Mouse (Mus musculus) neural tube, embryonic 13.5 days (tissue): ENCODE data around the gene Dnah9. TPM values are rescaled to one million over a fixed set of nuclear protein-coding genes. Genes with fewer than 3 reads are reported as not detected.

ENCODE experiments used
- ATAC-seq: fragments of 200-750 bp; cut with Nextera tagmentation; 2 replicates; pipeline ENCODE4 v1.8.0; 2017; ENCODE audit warnings: low read depth, mild to moderate bottlenecking, moderate TSS enrichment, moderate library complexity
- H3K27ac ChIP-seq: fragments of 300-500 bp; sonication (generic); replicated peaks from 2 replicates; pipeline ENCODE4 v1.5.1; 2015; ENCODE audit warnings: moderate library complexity, mild to moderate bottlenecking, inconsistent platforms
- H3K27me3 ChIP-seq: fragments of 300-500 bp; sonication (generic); 2 replicates; pipeline ENCODE4 v1.6.1; 2015; ENCODE audit warnings: mild to moderate bottlenecking, inconsistent platforms
- H3K36me3 ChIP-seq: fragments of 300-500 bp; sonication (generic); 2 replicates; pipeline ENCODE4 v1.6.1; 2015; ENCODE audit warnings: mild to moderate bottlenecking, inconsistent platforms
- H3K4me1 ChIP-seq: fragments of 300-500 bp; sonication (generic); replicated peaks from 2 replicates; pipeline ENCODE4 v1.6.1; 2015; ENCODE audit warnings: inconsistent platforms
- H3K4me2 ChIP-seq: fragments of 300-500 bp; sonication (generic); 2 replicates; pipeline ENCODE4 v1.6.1; 2015; ENCODE audit warnings: inconsistent platforms, mild to moderate bottlenecking, moderate library complexity
- H3K4me3 ChIP-seq: fragments of 300-500 bp; sonication (generic); 2 replicates; pipeline ENCODE4 v1.5.1; 2015; ENCODE audit warnings: mild to moderate bottlenecking, inconsistent platforms
- H3K9ac ChIP-seq: fragments of 300-500 bp; sonication (generic); 2 replicates; pipeline ENCODE4 v1.6.1; 2015; ENCODE audit warnings: moderate library complexity, mild to moderate bottlenecking, inconsistent platforms
- H3K9me3 ChIP-seq: fragments of 300-500 bp; sonication (generic); 2 replicates; pipeline ENCODE4 v1.6.1; 2016; ENCODE audit warnings: inconsistent platforms
- WGBS: fragments of 180-500 bp; shearing (Covaris S2); methylation state at CpG from one replicate; pipeline ENCODE4 v1.1.7; 2015; 5-methylcytosine and 5-hydroxymethylcytosine counted together
- polyA plus RNA-seq: library from polyadenylated mRNA; unstranded; fragments of >200 nt; fragmentation: Nextera tagmentation; extraction: Ambion mirVana; gene quantifications from 2 replicates; pipeline ENCODE4 v1.2.1, GENCODE M21; 2015

Dnah9 gene
- polyA plus RNA-seq, 1 experiment from 2014 or later: 1.9 TPM

DNA sequence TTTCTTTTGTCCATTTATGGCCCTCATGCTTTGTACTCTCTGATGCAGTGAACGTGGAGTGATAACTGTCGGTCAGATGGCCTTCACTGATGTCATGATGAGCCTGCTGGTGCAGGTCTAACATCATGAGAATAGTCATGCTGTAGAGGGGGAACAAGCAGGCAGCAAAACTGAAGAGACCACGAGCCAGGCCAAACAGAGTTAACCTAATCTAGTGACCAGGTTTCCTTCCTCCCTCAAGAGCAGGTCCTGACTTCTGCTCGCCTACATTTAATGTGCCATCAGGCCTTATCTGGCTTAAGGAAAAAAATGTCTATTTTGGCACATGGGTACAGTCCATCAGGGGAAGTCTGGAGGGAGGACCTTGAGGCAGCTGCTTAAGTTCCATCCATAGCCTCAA, 259.2 kb downstream of the Dnah9 start:
- 86% methylated on average over 4 of the region's 4 CpGs for WGBS
- no peaks in the 10 kb centered on the region for H3K9me3 ChIP-seq

DNA sequence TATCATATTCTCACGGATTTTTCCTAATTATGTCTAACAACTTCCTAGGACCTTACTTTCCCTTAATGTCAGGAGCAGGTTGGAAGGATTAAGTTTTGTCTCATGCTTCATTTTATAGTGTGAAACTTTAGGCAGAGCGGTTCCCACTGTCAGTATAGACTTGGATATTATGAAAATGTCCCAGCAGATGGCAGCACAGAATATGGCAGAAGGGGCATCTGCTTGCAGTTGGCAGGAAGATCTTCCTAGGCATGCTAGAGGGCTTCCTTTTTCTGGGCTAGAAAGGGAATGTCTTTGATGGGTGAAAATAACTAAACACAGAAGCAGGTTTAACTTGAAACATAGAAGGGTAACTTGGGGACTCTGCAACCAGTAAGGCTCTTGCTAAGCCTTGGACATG, 262.9 kb downstream of the Dnah9 start:
- Histone ChIP-seq H3K36me3 (no peaks in the 10 kb centered on the region), H3K4me1 (no peaks in the 10 kb centered on the region), H3K9ac (no peak overlapping the region), H3K9me3 (no peaks in the 10 kb centered on the region), H3K4me2 (no peak overlapping the region), H3K4me3 (no peak overlapping the region), H3K27me3 (no peaks in the 10 kb centered on the region), H3K27ac (no peak overlapping the region)
- no peak for ATAC-seq
- 78% methylated on average over 2 of the region's 2 CpGs for WGBS

More for the DNA sequence above, 259.2 kb downstream of the Dnah9 start:
- H3K9ac ChIP-seq: no peak overlapping the region
- H3K4me2 ChIP-seq: no peak overlapping the region
- no peaks in the 10 kb centered on the region for H3K4me1 ChIP-seq
- no peaks in the 10 kb centered on the region for H3K27me3 ChIP-seq
- H3K27ac ChIP-seq: no peak overlapping the region
- no peak overlapping the region for H3K4me3 ChIP-seq
- ATAC-seq: no peak
- no peaks in the 10 kb centered on the region for H3K36me3 ChIP-seq

DNA sequence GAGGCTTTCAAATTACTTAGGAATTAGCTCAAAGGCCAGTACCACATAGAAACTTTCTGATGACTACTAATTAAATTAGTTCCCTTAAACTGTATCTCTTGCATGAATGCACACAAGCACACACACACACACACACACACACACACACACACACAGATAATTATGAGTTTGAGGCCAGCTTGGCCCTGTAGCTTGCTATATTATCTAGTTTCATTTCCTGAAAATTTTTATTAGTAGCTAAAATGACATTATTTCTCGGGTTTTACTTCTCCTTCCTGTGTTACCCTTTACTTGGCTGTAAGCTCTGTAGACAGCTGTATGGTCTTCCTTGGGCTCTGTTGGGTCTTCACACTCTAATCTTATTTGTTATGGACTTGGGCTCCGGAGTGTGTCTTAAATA, 264.4 kb downstream of the Dnah9 start:
- no peak overlapping the region for H3K27ac ChIP-seq
- no peak overlapping the region for H3K4me2 ChIP-seq
- 83% methylated on average over 2 of the region's 2 CpGs for WGBS
- H3K4me3 ChIP-seq: no peak overlapping the region
- no peak for ATAC-seq
- H3K9me3 ChIP-seq: no peaks in the 10 kb centered on the region
- H3K27me3 ChIP-seq: no peaks in the 10 kb centered on the region
- H3K4me1 ChIP-seq: no peaks in the 10 kb centered on the region
- no peak overlapping the region for H3K9ac ChIP-seq
- no peaks in the 10 kb centered on the region for H3K36me3 ChIP-seq

DNA sequence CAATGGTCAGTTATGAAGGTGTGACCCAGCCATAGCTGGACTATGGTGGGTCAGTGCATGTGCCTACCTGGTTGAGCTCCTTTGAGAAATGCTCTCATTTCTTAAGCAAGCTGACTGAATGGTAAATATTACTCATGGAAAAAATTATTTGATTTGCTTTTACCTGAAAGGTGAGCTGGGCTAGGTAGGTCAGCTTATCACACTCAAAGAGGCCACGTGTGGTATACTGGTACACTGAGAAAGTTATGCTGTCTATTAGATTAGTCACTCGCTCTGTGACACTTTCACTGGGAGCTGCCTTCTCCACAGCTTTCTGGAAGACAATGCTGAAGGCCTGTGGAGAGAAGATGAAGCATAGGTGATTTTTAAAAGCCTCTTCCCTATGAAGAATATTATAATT, 286.9 kb downstream of the Dnah9 start:
- 0 out of 2 replicates have a peak, but pooled peaks cover 9% of the 10 kb centered on the region for H3K4me1 ChIP-seq

DNA sequence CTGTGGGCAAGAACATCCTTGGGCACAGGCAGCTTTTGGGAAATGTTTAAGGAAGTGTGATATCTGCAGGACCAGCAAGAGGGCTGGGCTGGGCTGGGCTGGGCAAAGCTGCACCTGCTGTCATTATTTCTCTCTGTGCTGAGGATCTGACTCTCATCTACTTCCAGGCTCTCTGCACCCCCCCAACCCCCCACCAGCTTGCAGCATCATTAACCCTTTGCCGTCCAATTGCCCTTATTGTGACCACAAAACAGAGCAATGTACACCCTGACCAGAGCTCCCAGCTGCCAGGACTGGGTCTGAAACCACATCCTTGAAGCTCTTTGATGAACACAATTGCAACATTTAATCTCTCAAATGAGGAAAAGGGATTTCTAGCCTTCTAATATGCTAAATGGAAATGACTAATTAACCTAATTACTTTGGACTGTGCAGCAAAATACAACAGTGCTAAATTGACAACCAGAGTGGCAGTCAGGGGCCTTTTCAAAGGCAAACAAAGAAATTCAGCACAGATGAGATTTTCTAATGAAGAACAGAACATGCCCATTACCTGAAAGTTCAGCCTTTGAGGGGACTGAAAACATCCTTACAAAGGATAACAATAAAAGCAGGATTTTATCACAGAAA, 291.1 kb downstream of the Dnah9 start:
- 32% methylated on average over 1 of the region's 1 CpGs for WGBS
- H3K9me3 ChIP-seq: no peaks in the 10 kb centered on the region
- H3K9ac ChIP-seq: no peak overlapping the region
- no peak overlapping the region for H3K4me3 ChIP-seq
- no peak for ATAC-seq
- no peaks in the 10 kb centered on the region for H3K27me3 ChIP-seq
- peak overlapping the region; percentile 25; the same call in 1 of the 2 replicates for H3K27ac ChIP-seq
- no peak overlapping the region for H3K4me2 ChIP-seq
- H3K4me1 ChIP-seq: 0 out of 2 replicates have a peak, but pooled peaks cover 9% of the 10 kb centered on the region
- no peaks in the 10 kb centered on the region for H3K36me3 ChIP-seq

More for the DNA sequence above, 286.9 kb downstream of the Dnah9 start:
- no peak overlapping the region for H3K9ac ChIP-seq
- 86% methylated on average over 2 of the region's 2 CpGs for WGBS
- H3K27me3 ChIP-seq: no peaks in the 10 kb centered on the region
- H3K27ac ChIP-seq: no peak overlapping the region
- H3K4me2 ChIP-seq: no peak overlapping the region
- H3K36me3 ChIP-seq: no peaks in the 10 kb centered on the region
- no peaks in the 10 kb centered on the region for H3K9me3 ChIP-seq
- H3K4me3 ChIP-seq: no peak overlapping the region
- ATAC-seq: no peak

DNA sequence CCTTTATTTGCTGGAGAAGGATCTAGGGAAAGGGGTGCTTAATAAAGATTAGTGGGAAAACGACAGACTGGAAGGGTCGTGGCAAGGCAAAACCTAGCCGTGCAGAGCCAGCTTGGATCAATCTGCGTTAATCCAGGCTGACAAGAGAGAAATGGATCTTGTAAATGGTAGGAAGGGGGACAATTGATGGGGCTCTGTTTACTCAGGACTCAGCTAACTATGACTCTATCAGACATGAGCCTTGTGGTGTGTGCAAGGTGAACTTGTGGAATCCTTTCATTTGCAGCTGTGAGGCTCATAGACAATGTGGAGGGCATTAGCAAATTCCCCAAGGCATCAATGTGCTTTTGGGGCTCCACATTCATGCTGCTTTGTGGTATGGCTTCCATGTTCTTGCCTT, 306.9 kb downstream of the Dnah9 start:
- Histone ChIP-seq H3K4me2 (no peak overlapping the region), H3K27me3 (no peaks in the 10 kb centered on the region), H3K36me3 (no peaks in the 10 kb centered on the region), H3K9me3 (no peaks in the 10 kb centered on the region), H3K4me3 (no peak overlapping the region), H3K27ac (no peak overlapping the region), H3K9ac (no peak overlapping the region), H3K4me1 (0 out of 2 replicates have a peak, but pooled peaks cover 3% of the 10 kb centered on the region)
- no peak for ATAC-seq
- WGBS: 37% methylated on average over 4 of the region's 4 CpGs

DNA sequence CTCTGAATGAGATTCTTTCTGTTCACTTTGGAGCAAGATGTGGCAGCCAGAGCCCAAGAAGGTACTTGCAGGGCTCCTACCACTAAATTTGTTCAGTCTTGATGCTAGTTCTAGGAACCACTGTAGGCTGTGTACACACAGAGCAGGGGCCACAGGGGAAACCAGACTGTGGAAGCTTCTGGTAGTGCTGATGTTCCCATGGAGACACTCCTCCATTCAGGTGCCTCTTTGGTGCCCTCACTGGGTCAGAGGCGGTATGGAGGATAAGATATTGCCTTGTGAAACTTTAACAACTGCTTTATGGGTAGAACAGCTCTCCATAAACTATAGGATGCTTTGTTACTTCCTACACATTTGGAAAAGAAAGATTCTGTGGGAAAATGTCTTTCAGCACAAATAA, 316.3 kb downstream of the Dnah9 start:
- Histone ChIP-seq H3K9ac (no peak overlapping the region), H3K4me1 (peaks cover 11% of the 10 kb centered on the region), H3K9me3 (no peaks in the 10 kb centered on the region), H3K4me3 (no peak overlapping the region), H3K27me3 (no peaks in the 10 kb centered on the region), H3K4me2 (no peak overlapping the region), H3K36me3 (no peaks in the 10 kb centered on the region), H3K27ac (no peak overlapping the region)
- ATAC-seq: peak; percentile 53; the same call in 1 of the 2 replicates
- WGBS: 8% methylated on average over 1 of the region's 1 CpGs

DNA sequence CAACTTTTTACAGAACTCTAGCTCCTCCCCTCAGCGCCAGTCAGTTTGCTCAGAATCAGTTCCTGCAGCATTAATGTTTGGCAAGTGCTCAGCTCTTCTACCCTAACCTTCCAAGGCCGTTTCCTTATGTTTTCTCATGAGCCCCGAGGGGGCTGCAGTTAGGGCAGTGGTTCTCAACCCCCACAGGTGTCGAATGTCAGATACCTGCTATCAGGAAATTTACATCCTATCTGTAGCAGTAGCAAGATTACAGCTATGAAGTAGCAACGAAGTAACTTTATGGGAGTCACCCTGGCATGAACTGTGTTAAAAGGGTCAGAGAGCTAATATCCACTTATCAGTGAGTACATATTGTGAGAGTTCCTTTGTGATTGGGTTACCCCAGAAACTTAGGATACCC, 321.9 kb downstream of the Dnah9 start:
- 77% methylated on average over 5 of the region's 5 CpGs for WGBS
- Histone ChIP-seq H3K9me3 (no peaks in the 10 kb centered on the region), H3K27me3 (no peaks in the 10 kb centered on the region), H3K4me1 (no peaks in the 10 kb centered on the region), H3K36me3 (no peaks in the 10 kb centered on the region), H3K4me3 (no peak overlapping the region), H3K4me2 (no peak overlapping the region), H3K9ac (no peak overlapping the region), H3K27ac (no peak overlapping the region)
- ATAC-seq: no peak

DNA sequence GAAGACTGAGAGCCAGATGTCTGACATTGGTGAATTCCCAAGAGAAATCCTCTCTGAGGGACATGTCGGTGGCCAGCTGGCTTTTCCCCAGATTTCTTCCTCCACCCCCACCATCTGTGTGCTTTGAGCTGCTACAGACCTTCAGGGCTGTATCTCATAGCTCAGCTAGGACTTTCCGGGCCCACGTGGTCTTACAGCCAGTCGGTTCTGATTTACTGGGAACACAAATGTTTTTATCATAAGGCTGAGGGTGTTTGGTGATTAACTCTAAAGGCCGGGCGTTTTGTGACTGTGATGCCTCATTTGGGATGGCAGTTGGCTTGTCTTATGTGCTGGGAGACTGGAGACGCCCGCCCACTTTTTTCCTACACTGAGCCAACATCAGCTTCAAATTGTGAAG, 329.4 kb downstream of the Dnah9 start:
- H3K4me1 ChIP-seq: no peaks in the 10 kb centered on the region
- no peak for ATAC-seq

DNA sequence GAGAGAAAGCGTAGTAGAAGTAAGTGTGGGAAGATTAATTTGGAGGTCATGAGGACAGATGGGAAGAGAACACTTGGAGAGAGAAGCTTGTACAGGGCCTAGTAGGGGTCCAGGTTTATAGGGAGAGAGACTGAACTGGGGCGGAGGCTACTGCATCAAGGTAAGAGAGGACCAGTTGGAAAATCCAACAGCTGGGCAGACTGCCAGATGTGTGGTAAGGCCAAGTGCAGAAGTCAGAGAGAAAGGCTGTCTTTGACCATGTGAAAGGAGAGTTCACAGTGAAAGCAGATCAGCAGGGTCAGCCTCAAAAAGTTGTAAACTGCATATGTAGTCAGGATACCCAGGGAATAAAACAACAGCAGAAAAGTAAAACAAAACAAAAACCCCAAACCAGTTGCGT, 343.8 kb downstream of the Dnah9 start:
- Histone ChIP-seq H3K4me3 (no peak overlapping the region), H3K4me2 (no peak overlapping the region), H3K27me3 (no peaks in the 10 kb centered on the region), H3K36me3 (peaks cover 65% of the 10 kb centered on the region), H3K9ac (no peak overlapping the region), H3K9me3 (no peaks in the 10 kb centered on the region), H3K27ac (no peak overlapping the region), H3K4me1 (no peaks in the 10 kb centered on the region)
- WGBS: 91% methylated on average over 3 of the region's 3 CpGs
- no peak for ATAC-seq

More for the DNA sequence above, 329.4 kb downstream of the Dnah9 start:
- WGBS: 56% methylated on average over 8 of the region's 8 CpGs
- Histone ChIP-seq H3K27me3 (no peaks in the 10 kb centered on the region), H3K4me2 (no peak overlapping the region), H3K36me3 (peaks cover 2% of the 10 kb centered on the region; the same call in 1 of the 2 replicates), H3K9ac (no peak overlapping the region), H3K27ac (0 out of 2 replicates have a peak overlapping the region, but pooled peaks have one; percentile 13), H3K9me3 (no peaks in the 10 kb centered on the region), H3K4me3 (no peak overlapping the region)

DNA sequence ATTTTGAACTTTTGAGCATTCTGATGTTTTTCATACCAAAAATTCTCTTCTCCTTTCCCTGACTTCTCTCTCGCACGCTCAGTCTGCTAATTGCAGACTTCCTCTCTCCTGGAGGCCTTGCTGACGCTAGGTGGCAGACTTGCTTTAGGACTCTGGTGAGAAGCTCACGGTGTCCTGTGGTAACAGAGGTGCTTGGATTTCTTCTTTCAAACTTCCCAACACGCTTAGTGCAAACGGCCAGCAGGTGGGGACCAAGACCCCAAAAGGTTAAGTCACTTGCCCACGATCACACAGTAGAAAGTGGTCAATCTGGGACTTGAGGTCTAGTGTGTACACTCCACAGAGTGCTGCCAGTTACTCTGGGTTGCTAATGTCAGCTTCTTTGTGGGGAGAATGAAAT, 347.5 kb downstream of the Dnah9 start:
- Histone ChIP-seq H3K27ac (no peak overlapping the region), H3K36me3 (peaks cover 50% of the 10 kb centered on the region), H3K9me3 (no peaks in the 10 kb centered on the region), H3K4me2 (no peak overlapping the region), H3K4me1 (peaks cover 5% of the 10 kb centered on the region; the same call in 1 of the 2 replicates), H3K27me3 (no peaks in the 10 kb centered on the region), H3K4me3 (no peak overlapping the region), H3K9ac (no peak overlapping the region)
- 13% methylated on average over 7 of the region's 7 CpGs for WGBS
- ATAC-seq: peak; percentile 72; the same call in 1 of the 2 replicates

DNA sequence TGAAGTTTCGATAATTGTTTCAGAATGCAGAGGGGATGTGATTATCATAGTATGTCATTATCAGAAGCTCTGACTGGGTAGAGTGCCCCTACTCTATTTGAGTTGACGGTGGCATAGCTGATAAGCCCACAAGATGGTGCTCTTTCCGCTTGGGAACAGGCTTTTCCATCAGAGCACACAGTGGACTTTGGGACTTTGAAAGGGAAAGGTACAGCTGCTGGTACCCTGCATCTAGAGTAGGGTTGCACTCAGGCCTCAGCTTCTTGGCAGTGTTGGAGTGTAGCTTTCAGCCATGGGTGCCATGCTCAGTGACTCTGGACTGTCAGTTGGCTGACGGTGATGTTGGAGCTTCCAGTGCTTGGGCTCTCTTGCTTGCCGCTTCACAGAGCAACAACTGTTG, 348.1 kb downstream of the Dnah9 start:
- Histone ChIP-seq H3K9ac (no peak overlapping the region), H3K4me3 (no peak overlapping the region), H3K9me3 (no peaks in the 10 kb centered on the region), H3K4me1 (peaks cover 5% of the 10 kb centered on the region; the same call in 1 of the 2 replicates), H3K36me3 (peaks cover 56% of the 10 kb centered on the region), H3K4me2 (no peak overlapping the region), H3K27ac (no peak overlapping the region), H3K27me3 (no peaks in the 10 kb centered on the region)
- WGBS: 72% methylated on average over 5 of the region's 5 CpGs
- ATAC-seq: peak; percentile 56; the same call in 1 of the 2 replicates

DNA sequence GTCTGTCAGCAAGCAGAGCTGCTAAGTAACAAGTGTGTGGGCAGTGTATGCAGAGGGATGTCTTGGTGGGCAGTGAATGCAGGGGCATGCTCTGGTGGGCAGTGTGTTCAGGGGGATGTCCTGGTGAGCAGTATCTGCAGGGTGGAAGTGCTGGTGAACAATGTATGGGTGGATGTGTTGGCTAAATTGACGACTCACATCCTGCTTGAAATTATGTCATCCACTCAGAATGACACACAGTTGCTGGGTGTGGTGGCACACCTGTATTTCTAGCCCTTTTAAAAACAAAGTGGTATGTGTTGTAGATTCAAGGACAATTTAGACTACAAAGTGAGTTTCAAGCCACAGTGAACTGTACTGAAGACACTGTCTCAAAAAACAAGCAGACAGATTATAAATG, 350.2 kb downstream of the Dnah9 start:
- no peak for ATAC-seq
- peaks cover 50% of the 10 kb centered on the region for H3K36me3 ChIP-seq

More for the DNA sequence above, 350.2 kb downstream of the Dnah9 start:
- H3K9me3 ChIP-seq: no peaks in the 10 kb centered on the region
- no peak overlapping the region for H3K27ac ChIP-seq
- H3K27me3 ChIP-seq: no peaks in the 10 kb centered on the region
- peaks cover 5% of the 10 kb centered on the region; the same call in 1 of the 2 replicates for H3K4me1 ChIP-seq
- no peak overlapping the region for H3K4me3 ChIP-seq
- WGBS: 75% methylated on average over 1 of the region's 1 CpGs
- no peak overlapping the region for H3K9ac ChIP-seq
- no peak overlapping the region for H3K4me2 ChIP-seq
